Mouse (Mus musculus) right cerebral cortex, postnatal 14 days (tissue): ENCODE results near the gene Kank1.

Source experiments
- DNase-seq: peaks from one replicate; pipeline ENCODE4 v3.0.0; 2022

Gene Kank1

GRCm38 (mm10) chr19:25253198-25253597 is 16.4 kb downstream of the Kank1 start:
- DNase-seq, result no peak

GRCm38 (mm10) chr19:25253628-25254027 is 16.9 kb downstream of the Kank1 start:
- DNase-seq, result no peak

GRCm38 (mm10) chr19:25258321-25258720 is 21.5 kb downstream of the Kank1 start:
- DNase-seq, result no peak

GRCm38 (mm10) chr19:25266181-25266580 is 29.4 kb downstream of the Kank1 start:
- DNase-seq, result no peak

GRCm38 (mm10) chr19:25267247-25267646 is 30.5 kb downstream of the Kank1 start:
- DNase-seq, result no peak

- DNase-seq, result peak; percentile 73
These were observed 31.8 kb downstream of the Kank1 start for GRCm38 (mm10) chr19:25268532-25268931.

- no peak for DNase-seq
These were observed 34.8 kb downstream of the Kank1 start for GRCm38 (mm10) chr19:25271591-25271990.

GRCm38 (mm10) chr19:25273179-25273578 is 36.4 kb downstream of the Kank1 start:
- DNase-seq, result no peak

GRCm38 (mm10) chr19:25276600-25277395 is 40.0 kb downstream of the Kank1 start:
- DNase-seq, result no peak

GRCm38 (mm10) chr19:25277761-25278160 is 41.0 kb downstream of the Kank1 start:
- DNase-seq, result no peak

GRCm38 (mm10) chr19:25279603-25280002 is 42.8 kb downstream of the Kank1 start:
- no peak for DNase-seq

GRCm38 (mm10) chr19:25283665-25284064 is 46.9 kb downstream of the Kank1 start:
- DNase-seq, result no peak

- peak; percentile 58 for DNase-seq
These were observed 49.2 kb downstream of the Kank1 start for GRCm38 (mm10) chr19:25285756-25286538.

- DNase-seq, result no peak
These were observed 54.3 kb downstream of the Kank1 start for GRCm38 (mm10) chr19:25290991-25291520.

GRCm38 (mm10) chr19:25295207-25295606 is 58.4 kb downstream of the Kank1 start:
- no peak for DNase-seq

GRCm38 (mm10) chr19:25297269-25297668 is 60.5 kb downstream of the Kank1 start:
- no peak for DNase-seq

- no peak for DNase-seq
These were observed 63.3 kb downstream of the Kank1 start for GRCm38 (mm10) chr19:25299852-25300670.

- DNase-seq, result no peak
These were observed 64.4 kb downstream of the Kank1 start for GRCm38 (mm10) chr19:25301189-25301588.

GRCm38 (mm10) chr19:25306277-25306676 is 69.5 kb downstream of the Kank1 start:
- peak; percentile 7 for DNase-seq

- no peak for DNase-seq
These were observed 71.4 kb downstream of the Kank1 start for GRCm38 (mm10) chr19:25308156-25308555.

- DNase-seq, result no peak
These were observed 72.0 kb downstream of the Kank1 start for GRCm38 (mm10) chr19:25308763-25309162.

GRCm38 (mm10) chr19:25310989-25311388 is 74.2 kb downstream of the Kank1 start:
- no peak for DNase-seq

- no peak for DNase-seq
These were observed 74.9 kb downstream of the Kank1 start for GRCm38 (mm10) chr19:25311626-25312025.
